Mouse (Mus musculus) E14TG2a.4 (cell line): ENCODE measurements at regions not wholly inside any gene's neighbourhood (a gene's known extent, or its start where the extent isn't known, plus 50 kb on each side); places are given as distances from the start of the nearest gene placed in this dataset.

Source experiments
- CTCF ChIP-seq: conservative IDR thresholded peaks from 2 replicates; pipeline ENCODE4 v1.5.1; 2014; ENCODE audit warnings: low read length
- NANOG ChIP-seq: IDR thresholded peaks from 2 replicates; pipeline ENCODE4 v1.6.1; 2014; ENCODE audit warnings: borderline replicate concordance, low read length, mixed read lengths
- POU5F1 ChIP-seq: IDR thresholded peaks from 2 replicates; pipeline ENCODE4 v1.6.1; 2014; ENCODE audit warnings: low read length, borderline replicate concordance

GRCm38 (mm10) chr10:91498543-91498942, 317.4 kb upstream of the Tmpo start:
- TF ChIP-seq CTCF (no peak), POU5F1 (no peak), NANOG (no peak)
